Mouse (Mus musculus) adrenal gland, adult 8-10 months (tissue): ENCODE data around the gene C7. TPM values are rescaled to one million over a fixed set of nuclear protein-coding genes. Genes with fewer than 3 reads are reported as not detected.

Experiments
- DNase-seq: peaks from one replicate; pipeline ENCODE4 v3.0.0; 2022
- total RNA-seq, 4 experiments: library from RNA; stranded (reverse); gene quantifications; 2 replicates each; pipeline ENCODE4 v1.2.4; 2022

C7 gene
- total RNA-seq, 4 experiments from 2014 or later = 12.9 to 50.2 (median 30.7) TPM

- DNase-seq = no peak
Measured at GRCm38 (mm10) chr15:4973355-4973754, 90.2 kb downstream of the C7 start.

Other genes starting within 250 kb of the C7 start
- not detected for gene Mroh2b, start 165.0 kb downstream of the C7 start, total RNA-seq
- 10 to 100 TPM in 3 of 4 experiments, 1 to 10 TPM in 1; 9.5 to 12.0 (median 10.8) TPM for gene Card6, start 44.8 kb upstream of the C7 start, total RNA-seq
- 100 to 1,000 TPM; 411 to 520 (median 488) TPM for gene Rpl37, start 52.9 kb upstream of the C7 start, total RNA-seq
- gene Prkaa1, start 80.1 kb upstream of the C7 start, total RNA-seq = 10 to 100 TPM; 33.2 to 42.6 (median 37.3) TPM
- 10 to 100 TPM; 61.4 to 94.8 (median 70.7) TPM for gene Ttc33, start 121.8 kb upstream of the C7 start, total RNA-seq
- 1 to 10 TPM; 1.4 to 2.2 (median 1.6) TPM for gene Ptger4, start 180.4 kb upstream of the C7 start, total RNA-seq